Mouse (Mus musculus): ENCODE results near the gene Prps2. TPM values are rescaled to one million over a fixed set of nuclear protein-coding genes. Genes with fewer than 3 reads are reported as not detected.

Gene Prps2
- polyA plus RNA-seq, 1 experiment from 2014 or later, result 7.1 TPM

GRCm38 (mm10) chrX:167357415-167357814, 25.1 kb downstream of the Prps2 start:
- Histone ChIP-seq H3K36me3 (ENCODE audit: control insufficient read depth, insufficient read depth, low read length) (no peaks in the 10 kb centered on the region), H3K27me3 (ENCODE audit: control insufficient read depth, insufficient read depth, low read length) (no peaks in the 10 kb centered on the region), H3K4me2 (ENCODE audit: low read depth, low read length) (no peak overlapping the region), H3K9ac (replicated peaks; ENCODE audit: low read depth, low read length) (no peak overlapping the region), H3K4me3 (ENCODE audit: low read depth, low read length) (no peak overlapping the region), H3K27ac (ENCODE audit: low read depth, low read length) (no peak overlapping the region), H3K9me3 (ENCODE audit: control insufficient read depth, low read length) (no peaks in the 10 kb centered on the region), H3K4me1 (ENCODE audit: control insufficient read depth, insufficient read depth, low read length) (no peaks in the 10 kb centered on the region)
- 82% methylated on average over 2 of the region's 2 CpGs for WGBS
- ATAC-seq (ENCODE audit: low read depth), result no peak

DNA sequence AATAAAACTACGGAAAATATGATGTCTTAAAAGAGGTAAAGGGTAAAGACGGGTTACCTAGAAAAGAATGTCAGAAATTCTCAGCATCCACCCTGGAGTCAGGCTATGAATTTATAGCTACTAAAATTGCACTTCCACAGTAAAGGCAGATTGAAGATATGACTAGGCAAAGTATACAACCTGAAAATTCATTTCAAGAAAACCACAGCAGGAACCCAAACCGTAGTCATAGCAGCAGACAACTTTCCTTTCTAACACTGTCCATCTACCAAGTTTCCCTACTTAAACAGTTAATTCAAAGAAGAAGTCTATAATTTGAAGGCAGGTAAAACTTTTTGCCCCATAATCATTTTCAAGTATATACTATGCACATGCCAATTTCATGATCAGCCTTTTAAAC, 26.6 kb downstream of the Prps2 start:
- 89% methylated on average over 3 of the region's 3 CpGs for WGBS
- no peak overlapping the region for H3K9ac ChIP-seq (replicated peaks; ENCODE audit: low read depth, low read length)
- no peak overlapping the region for H3K4me2 ChIP-seq (ENCODE audit: low read depth, low read length)
- no peak for ATAC-seq (ENCODE audit: low read depth)
- no peaks in the 10 kb centered on the region for H3K9me3 ChIP-seq (ENCODE audit: control insufficient read depth, low read length)
- no peak overlapping the region for H3K27ac ChIP-seq (ENCODE audit: low read depth, low read length)
- H3K4me1 ChIP-seq (ENCODE audit: control insufficient read depth, insufficient read depth, low read length), result no peaks in the 10 kb centered on the region
- no peaks in the 10 kb centered on the region for H3K27me3 ChIP-seq (ENCODE audit: control insufficient read depth, insufficient read depth, low read length)
- H3K4me3 ChIP-seq (ENCODE audit: low read depth, low read length), result no peak overlapping the region
- H3K36me3 ChIP-seq (ENCODE audit: control insufficient read depth, insufficient read depth, low read length), result no peaks in the 10 kb centered on the region

DNA sequence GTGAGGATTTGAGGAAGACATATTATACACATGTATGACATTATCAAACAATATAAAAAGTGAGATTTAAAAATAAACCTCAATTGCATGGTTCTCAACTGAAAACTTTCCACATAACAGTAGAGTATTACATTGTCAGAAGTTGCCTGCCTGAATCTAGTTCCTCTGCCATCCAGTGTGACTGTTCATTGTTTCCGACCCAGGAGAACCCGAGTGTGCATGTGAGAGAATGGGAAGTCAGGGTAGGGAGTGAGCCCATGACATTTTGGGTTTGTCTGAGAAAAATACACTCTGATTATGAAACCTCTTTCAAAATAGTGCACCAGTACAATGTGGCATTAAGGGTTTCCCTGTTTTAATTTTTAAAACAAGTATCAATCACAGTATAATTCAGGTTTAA, 28.9 kb downstream of the Prps2 start:
- WGBS, result 89% methylated on average over 2 of the region's 2 CpGs
- no peak overlapping the region for H3K9ac ChIP-seq (replicated peaks; ENCODE audit: low read depth, low read length)

DNA sequence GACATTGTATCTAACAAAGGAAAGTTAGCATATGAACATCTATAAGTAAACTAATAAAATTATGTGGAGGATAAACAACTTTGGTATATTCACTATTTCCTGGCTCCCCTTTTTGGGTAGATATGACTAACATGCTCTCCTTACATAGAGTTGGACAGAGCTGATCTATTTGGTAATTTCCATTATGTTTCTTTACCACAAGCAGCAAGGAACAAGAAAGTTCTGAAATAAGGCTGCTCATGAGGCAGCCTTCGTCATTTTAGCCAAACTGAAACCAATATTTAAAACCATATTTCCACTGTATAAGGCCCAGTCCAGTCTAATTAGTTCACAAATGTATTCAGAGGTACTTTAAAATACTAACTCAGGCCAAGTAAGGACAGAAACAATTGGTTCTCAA, 36.1 kb downstream of the Prps2 start:
- Histone ChIP-seq H3K4me3 (ENCODE audit: low read depth, low read length) (no peak overlapping the region), H3K27ac (ENCODE audit: low read depth, low read length) (no peak overlapping the region), H3K4me2 (ENCODE audit: low read depth, low read length) (no peak overlapping the region), H3K9me3 (ENCODE audit: control insufficient read depth, low read length) (no peaks in the 10 kb centered on the region), H3K4me1 (ENCODE audit: control insufficient read depth, insufficient read depth, low read length) (no peaks in the 10 kb centered on the region), H3K27me3 (ENCODE audit: control insufficient read depth, insufficient read depth, low read length) (no peaks in the 10 kb centered on the region), H3K36me3 (ENCODE audit: control insufficient read depth, insufficient read depth, low read length) (no peaks in the 10 kb centered on the region), H3K9ac (replicated peaks; ENCODE audit: low read depth, low read length) (no peak overlapping the region)
- no peak for ATAC-seq (ENCODE audit: low read depth)
- 82% methylated on average over 1 of the region's 1 CpGs for WGBS

More for the DNA sequence above, 28.9 kb downstream of the Prps2 start:
- no peak for ATAC-seq (ENCODE audit: low read depth)
- Histone ChIP-seq H3K36me3 (ENCODE audit: control insufficient read depth, insufficient read depth, low read length) (no peaks in the 10 kb centered on the region), H3K4me2 (ENCODE audit: low read depth, low read length) (no peak overlapping the region), H3K27ac (ENCODE audit: low read depth, low read length) (no peak overlapping the region), H3K9me3 (ENCODE audit: control insufficient read depth, low read length) (no peaks in the 10 kb centered on the region), H3K4me1 (ENCODE audit: control insufficient read depth, insufficient read depth, low read length) (no peaks in the 10 kb centered on the region), H3K4me3 (ENCODE audit: low read depth, low read length) (no peak overlapping the region), H3K27me3 (ENCODE audit: control insufficient read depth, insufficient read depth, low read length) (no peaks in the 10 kb centered on the region)

GRCm38 (mm10) chrX:167344356-167344755, 38.2 kb downstream of the Prps2 start:
- H3K36me3 ChIP-seq (ENCODE audit: control insufficient read depth, insufficient read depth, low read length), result no peaks in the 10 kb centered on the region
- no peaks in the 10 kb centered on the region for H3K4me1 ChIP-seq (ENCODE audit: control insufficient read depth, insufficient read depth, low read length)
- ATAC-seq (ENCODE audit: low read depth), result no peak
- H3K27me3 ChIP-seq (ENCODE audit: control insufficient read depth, insufficient read depth, low read length), result no peaks in the 10 kb centered on the region
- no peak overlapping the region for H3K27ac ChIP-seq (ENCODE audit: low read depth, low read length)
- no peak overlapping the region for H3K4me3 ChIP-seq (ENCODE audit: low read depth, low read length)
- 89% methylated on average over 1 of the region's 1 CpGs for WGBS
- H3K9ac ChIP-seq (replicated peaks; ENCODE audit: low read depth, low read length), result no peak overlapping the region
- no peaks in the 10 kb centered on the region for H3K9me3 ChIP-seq (ENCODE audit: control insufficient read depth, low read length)
- H3K4me2 ChIP-seq (ENCODE audit: low read depth, low read length), result no peak overlapping the region

- ATAC-seq (ENCODE audit: low read depth), result no peak
- H3K4me3 ChIP-seq (ENCODE audit: low read depth, low read length), result no peak overlapping the region
- H3K4me1 ChIP-seq (ENCODE audit: control insufficient read depth, insufficient read depth, low read length), result no peaks in the 10 kb centered on the region
- H3K4me2 ChIP-seq (ENCODE audit: low read depth, low read length), result no peak overlapping the region
- no peak overlapping the region for H3K9ac ChIP-seq (replicated peaks; ENCODE audit: low read depth, low read length)
- no peaks in the 10 kb centered on the region for H3K9me3 ChIP-seq (ENCODE audit: control insufficient read depth, low read length)
- no peaks in the 10 kb centered on the region for H3K36me3 ChIP-seq (ENCODE audit: control insufficient read depth, insufficient read depth, low read length)
- H3K27me3 ChIP-seq (ENCODE audit: control insufficient read depth, insufficient read depth, low read length), result no peaks in the 10 kb centered on the region
- H3K27ac ChIP-seq (ENCODE audit: low read depth, low read length), result no peak overlapping the region
- WGBS, result 93% methylated on average over 3 of the region's 3 CpGs
Observed at GRCm38 (mm10) chrX:167341811-167342210, 40.7 kb downstream of the Prps2 start.

- H3K4me1 ChIP-seq (ENCODE audit: control insufficient read depth, insufficient read depth, low read length), result no peaks in the 10 kb centered on the region
- H3K9me3 ChIP-seq (ENCODE audit: control insufficient read depth, low read length), result no peaks in the 10 kb centered on the region
- H3K27me3 ChIP-seq (ENCODE audit: control insufficient read depth, insufficient read depth, low read length), result no peaks in the 10 kb centered on the region
- no peak overlapping the region for H3K9ac ChIP-seq (replicated peaks; ENCODE audit: low read depth, low read length)
- ATAC-seq (ENCODE audit: low read depth), result no peak
- no peak overlapping the region for H3K4me2 ChIP-seq (ENCODE audit: low read depth, low read length)
- H3K27ac ChIP-seq (ENCODE audit: low read depth, low read length), result no peak overlapping the region
- WGBS, result 90% methylated on average over 2 of the region's 2 CpGs
- H3K4me3 ChIP-seq (ENCODE audit: low read depth, low read length), result no peak overlapping the region
- no peaks in the 10 kb centered on the region for H3K36me3 ChIP-seq (ENCODE audit: control insufficient read depth, insufficient read depth, low read length)
Observed at GRCm38 (mm10) chrX:167340190-167340589, 42.4 kb downstream of the Prps2 start.

DNA sequence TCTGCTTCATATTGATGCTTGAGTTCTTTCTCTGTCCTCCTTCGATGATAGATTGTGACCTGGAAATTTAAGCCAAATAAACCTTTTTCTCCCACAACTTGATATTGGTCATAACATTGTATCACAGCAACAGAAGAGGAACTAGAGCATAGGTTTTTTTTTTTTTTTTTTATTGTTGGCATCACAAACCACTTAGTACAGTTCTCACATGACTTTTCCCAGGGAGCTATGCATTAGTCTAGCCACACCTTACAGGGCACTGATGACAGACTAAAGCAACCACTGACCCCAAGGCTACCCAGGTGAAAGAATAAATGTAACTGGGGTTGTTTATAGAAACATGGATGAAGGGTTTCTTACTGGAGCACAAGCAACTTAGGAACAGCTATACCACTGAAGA, 44.6 kb downstream of the Prps2 start:
- Histone ChIP-seq H3K36me3 (ENCODE audit: control insufficient read depth, insufficient read depth, low read length) (no peaks in the 10 kb centered on the region), H3K4me3 (ENCODE audit: low read depth, low read length) (no peak overlapping the region), H3K27ac (ENCODE audit: low read depth, low read length) (no peak overlapping the region), H3K4me2 (ENCODE audit: low read depth, low read length) (no peak overlapping the region), H3K27me3 (ENCODE audit: control insufficient read depth, insufficient read depth, low read length) (no peaks in the 10 kb centered on the region), H3K4me1 (ENCODE audit: control insufficient read depth, insufficient read depth, low read length) (no peaks in the 10 kb centered on the region), H3K9me3 (ENCODE audit: control insufficient read depth, low read length) (no peaks in the 10 kb centered on the region), H3K9ac (replicated peaks; ENCODE audit: low read depth, low read length) (no peak overlapping the region)
- 95% methylated on average over 1 of the region's 1 CpGs for WGBS
- ATAC-seq (ENCODE audit: low read depth), result no peak

DNA sequence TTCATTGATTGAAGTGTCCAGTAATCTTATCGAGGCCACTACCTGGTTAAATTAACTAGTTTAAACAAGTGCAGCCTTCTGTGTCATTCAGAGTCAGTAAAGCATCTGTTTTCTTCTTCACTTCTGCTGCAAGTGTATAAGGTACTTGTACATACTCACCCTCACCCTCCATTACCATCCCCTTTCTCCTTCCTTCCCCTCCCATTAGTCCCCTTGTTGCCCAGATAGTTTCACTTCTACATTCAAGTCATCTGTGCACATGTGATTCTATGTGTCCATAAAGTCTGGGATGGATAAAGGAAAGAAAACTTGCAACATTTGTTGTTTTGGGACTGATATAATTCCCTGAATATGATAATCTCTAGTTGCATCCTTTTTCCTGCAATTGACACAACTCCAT, 48.0 kb downstream of the Prps2 start:
- Histone ChIP-seq H3K4me3 (ENCODE audit: low read depth, low read length) (no peak overlapping the region), H3K36me3 (ENCODE audit: control insufficient read depth, insufficient read depth, low read length) (no peaks in the 10 kb centered on the region), H3K9ac (replicated peaks; ENCODE audit: low read depth, low read length) (no peak overlapping the region), H3K4me2 (ENCODE audit: low read depth, low read length) (no peak overlapping the region), H3K9me3 (ENCODE audit: control insufficient read depth, low read length) (no peaks in the 10 kb centered on the region), H3K4me1 (ENCODE audit: control insufficient read depth, insufficient read depth, low read length) (no peaks in the 10 kb centered on the region), H3K27me3 (ENCODE audit: control insufficient read depth, insufficient read depth, low read length) (no peaks in the 10 kb centered on the region), H3K27ac (ENCODE audit: low read depth, low read length) (no peak overlapping the region)
- no peak for ATAC-seq (ENCODE audit: low read depth)
- WGBS, result 100% methylated on average over 1 of the region's 1 CpGs

DNA sequence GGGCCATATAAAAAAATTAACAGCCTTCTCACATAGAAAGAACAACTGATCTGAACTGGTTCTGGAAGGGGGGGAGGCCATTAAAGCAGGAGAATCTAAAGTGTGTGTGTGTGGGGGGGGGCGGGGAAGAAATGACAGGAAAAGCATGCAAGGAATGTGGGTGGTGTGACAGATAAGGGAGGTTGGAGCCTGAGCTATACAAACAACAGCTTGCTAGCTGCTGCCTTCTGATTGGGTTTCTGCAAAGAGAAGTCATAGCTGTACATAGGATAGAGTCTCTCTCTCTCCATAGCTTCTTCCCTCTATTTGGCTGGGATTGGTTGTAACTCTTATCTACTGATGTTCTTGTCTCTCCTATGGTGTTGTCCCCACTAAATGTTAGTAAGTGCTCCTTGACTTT, 49.9 kb downstream of the Prps2 start:
- Histone ChIP-seq H3K27ac (ENCODE audit: low read depth, low read length) (no peak overlapping the region), H3K9ac (replicated peaks; ENCODE audit: low read depth, low read length) (no peak overlapping the region), H3K27me3 (ENCODE audit: control insufficient read depth, insufficient read depth, low read length) (no peaks in the 10 kb centered on the region), H3K4me1 (ENCODE audit: control insufficient read depth, insufficient read depth, low read length) (no peaks in the 10 kb centered on the region), H3K9me3 (ENCODE audit: control insufficient read depth, low read length) (no peaks in the 10 kb centered on the region), H3K36me3 (ENCODE audit: control insufficient read depth, insufficient read depth, low read length) (no peaks in the 10 kb centered on the region), H3K4me3 (ENCODE audit: low read depth, low read length) (no peak overlapping the region), H3K4me2 (ENCODE audit: low read depth, low read length) (no peak overlapping the region)
- ATAC-seq (ENCODE audit: low read depth), result no peak
- WGBS, result 88% methylated on average over 1 of the region's 1 CpGs

All from neural tube, embryonic 14.5 days (tissue).